Mouse (Mus musculus) heart, embryonic 16.5 days (tissue): ENCODE results near the gene Foxl1. TPM values are rescaled to one million over a fixed set of nuclear protein-coding genes. Genes with fewer than 3 reads are reported as not detected.
A peak's percentile ranks its signal among the peaks of the same experiment; 100 is the strongest.
"Not testable (repeated sequence)": the region's sequence is repeated elsewhere in the genome, so short reads cannot be mapped to it uniquely, and the experiment has no call there.

ENCODE experiments used
- ATAC-seq: fragments of 200-750 bp; cut with Nextera tagmentation; replicated peaks from 2 replicates; pipeline ENCODE4 v1.8.0; 2017; ENCODE audit warnings: moderate number of reproducible peaks; ENCODE audit not compliant: insufficient read depth, low FRiP score; ENCODE audit errors: extremely low read depth
- H3K27ac ChIP-seq: fragments of 300-500 bp; sonication (generic); 2 replicates; pipeline ENCODE4 v1.5.1; 2014; ENCODE audit warnings: mild to moderate bottlenecking, low read length, control low read depth, moderate library complexity
- H3K27me3 ChIP-seq: fragments of 300-500 bp; sonication (generic); 2 replicates; pipeline ENCODE4 v1.6.1; 2014; ENCODE audit warnings: low read length, mixed read lengths; ENCODE audit not compliant: control insufficient read depth, insufficient read depth
- H3K36me3 ChIP-seq: fragments of 300-500 bp; sonication (generic); 2 replicates; pipeline ENCODE4 v1.6.1; 2014; ENCODE audit not compliant: control insufficient read depth, insufficient read depth
- H3K4me1 ChIP-seq: fragments of 300-500 bp; sonication (generic); 2 replicates; pipeline ENCODE4 v1.6.1; 2014; ENCODE audit warnings: low read length, mixed read lengths; ENCODE audit not compliant: control insufficient read depth, insufficient read depth
- H3K4me2 ChIP-seq: fragments of 300-500 bp; sonication (generic); 2 replicates; pipeline ENCODE4 v1.6.1; 2014; ENCODE audit warnings: low read depth, mild to moderate bottlenecking, control low read depth, low read length
- H3K4me3 ChIP-seq: fragments of 300-500 bp; sonication (generic); 2 replicates; pipeline ENCODE4 v1.5.1; 2014; ENCODE audit warnings: mild to moderate bottlenecking, control low read depth, low read length
- H3K9ac ChIP-seq: fragments of 300-500 bp; sonication (generic); 2 replicates; pipeline ENCODE4 v1.6.1; 2014; ENCODE audit warnings: low read length, control low read depth
- H3K9me3 ChIP-seq: fragments of 300-500 bp; sonication (generic); replicated peaks from 2 replicates; pipeline ENCODE4 v1.6.1; 2016; ENCODE audit warnings: low read length; ENCODE audit not compliant: control insufficient read depth
- WGBS: fragments of 180-500 bp; shearing (Covaris S2); extraction: QIAGEN DNeasy Blood & Tissue Kit; methylation state at CpG from one replicate; pipeline ENCODE4 v1.1.7; 2014; 5-methylcytosine and 5-hydroxymethylcytosine counted together
- polyA plus RNA-seq: library from polyadenylated mRNA; unstranded; fragments of >200 nt; fragmentation: Nextera tagmentation; extraction: Ambion mirVana; gene quantifications from 2 replicates; pipeline ENCODE4 v1.2.1, GENCODE M21; 2015

Gene Foxl1
- polyA plus RNA-seq, 1 experiment from 2014 or later, result 0.49 TPM

- 68% methylated on average over 4 of the region's 6 CpGs for WGBS
- not testable (repeated sequence) for H3K36me3 ChIP-seq, ATAC-seq
Measured at GRCm38 (mm10) chr8:121145457-121146134, 17.9 kb downstream of the Foxl1 start.

DNA sequence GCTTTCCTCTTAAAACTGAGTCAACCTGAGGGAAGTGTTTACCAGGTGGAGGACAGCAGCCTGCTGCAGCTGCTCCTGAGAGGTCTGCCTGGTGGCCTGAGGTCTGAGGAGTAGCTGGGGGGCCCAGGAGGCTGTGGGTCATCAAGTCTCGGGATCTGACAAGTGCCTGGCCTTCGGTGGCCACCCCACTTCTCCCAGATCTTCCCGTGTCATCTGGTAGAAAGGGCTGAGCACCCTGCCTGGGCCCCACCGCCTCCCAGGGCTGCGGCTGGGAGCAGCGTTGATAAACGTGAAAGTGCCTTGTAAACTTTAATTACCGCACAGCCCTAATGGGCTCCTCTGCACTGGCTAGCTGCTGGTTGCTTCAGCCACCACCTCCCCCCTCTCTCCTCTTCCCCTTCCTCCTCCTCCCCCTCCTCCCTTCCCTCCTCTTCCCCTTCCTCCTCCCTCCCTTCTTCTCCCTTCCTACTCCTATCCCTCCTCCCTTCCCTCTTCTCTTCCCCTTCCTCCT is 20.9 kb downstream of the Foxl1 start:
- Histone ChIP-seq H3K27me3 (peaks cover 5% of the 10 kb centered on the region), H3K4me1 (peaks cover 8% of the 10 kb centered on the region), H3K9me3 (no peaks in the 10 kb centered on the region), H3K4me2 (no peak overlapping the region), H3K36me3 (no peaks in the 10 kb centered on the region), H3K9ac (no peak overlapping the region), H3K27ac (no peak overlapping the region), H3K4me3 (no peak overlapping the region)
- 21% methylated on average over 8 of the region's 8 CpGs for WGBS
- no peak for ATAC-seq

More at GRCm38 (mm10) chr8:121145457-121146134, 17.9 kb downstream of the Foxl1 start:
- not testable (repeated sequence) for H3K4me2 ChIP-seq, H3K27ac ChIP-seq, H3K4me1 ChIP-seq, H3K27me3 ChIP-seq, H3K9ac ChIP-seq, H3K9me3 ChIP-seq, H3K4me3 ChIP-seq

- H3K4me3 ChIP-seq, result no peak overlapping the region
- 20% methylated on average over 12 of the region's 12 CpGs for WGBS
- no peak overlapping the region for H3K9ac ChIP-seq
- peak; percentile 28; the same call in 1 of the 2 replicates for ATAC-seq
- 0 out of 2 replicates have a peak overlapping the region, but pooled peaks have one; percentile 7 for H3K4me2 ChIP-seq
- H3K27me3 ChIP-seq, result peaks cover 3% of the 10 kb centered on the region
- H3K9me3 ChIP-seq, result no peaks in the 10 kb centered on the region
- H3K36me3 ChIP-seq, result no peaks in the 10 kb centered on the region
- H3K27ac ChIP-seq, result no peak overlapping the region
- peaks cover 8% of the 10 kb centered on the region for H3K4me1 ChIP-seq
Measured at GRCm38 (mm10) chr8:121152394-121152793, 24.7 kb downstream of the Foxl1 start.

- no peaks in the 10 kb centered on the region for H3K9me3 ChIP-seq
- no peak overlapping the region for H3K4me3 ChIP-seq
- no peaks in the 10 kb centered on the region for H3K36me3 ChIP-seq
- H3K27ac ChIP-seq, result no peak overlapping the region
- ATAC-seq, result no peak
- no peak overlapping the region for H3K4me2 ChIP-seq
- 80% methylated on average over 7 of the region's 7 CpGs for WGBS
- peaks cover 15% of the 10 kb centered on the region for H3K4me1 ChIP-seq
- peaks cover 3% of the 10 kb centered on the region for H3K27me3 ChIP-seq
- no peak overlapping the region for H3K9ac ChIP-seq
Measured at GRCm38 (mm10) chr8:121156990-121157491, 29.3 kb downstream of the Foxl1 start.

DNA sequence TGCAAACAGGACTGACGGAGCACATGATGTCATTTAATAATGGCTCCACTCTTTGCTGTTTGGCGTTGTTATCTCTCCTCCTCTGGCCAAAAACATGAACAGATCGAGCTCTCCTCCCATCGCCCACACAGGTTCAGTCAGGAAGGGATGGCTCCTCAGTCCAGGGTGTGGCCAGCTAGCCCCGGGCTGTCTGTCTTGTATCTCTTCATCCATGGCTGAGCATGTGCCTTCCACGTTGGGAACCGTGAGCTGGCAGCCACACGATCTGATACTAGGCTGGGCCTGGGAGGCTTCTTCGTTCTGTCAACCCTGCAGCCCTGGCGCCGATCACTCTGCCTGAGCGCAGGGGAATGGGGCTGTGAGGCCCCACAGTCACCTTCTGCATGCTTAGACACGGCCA is 31.1 kb downstream of the Foxl1 start:
- Histone ChIP-seq H3K9ac (0 out of 2 replicates have a peak overlapping the region, but pooled peaks have one; percentile 14), H3K36me3 (no peaks in the 10 kb centered on the region), H3K9me3 (no peaks in the 10 kb centered on the region), H3K4me3 (no peak overlapping the region), H3K4me1 (peaks cover 10% of the 10 kb centered on the region), H3K4me2 (no peak overlapping the region), H3K27me3 (no peaks in the 10 kb centered on the region; the same call in 1 of the 2 replicates), H3K27ac (no peak overlapping the region)
- WGBS, result 43% methylated on average over 13 of the region's 13 CpGs
- no peak for ATAC-seq

GRCm38 (mm10) chr8:121161437-121161836 is 33.7 kb downstream of the Foxl1 start:
- H3K27ac ChIP-seq, result no peak overlapping the region
- H3K4me1 ChIP-seq, result peaks cover 19% of the 10 kb centered on the region
- H3K9me3 ChIP-seq, result no peaks in the 10 kb centered on the region
- no peaks in the 10 kb centered on the region; the same call in 1 of the 2 replicates for H3K27me3 ChIP-seq
- no peaks in the 10 kb centered on the region for H3K36me3 ChIP-seq
- H3K4me2 ChIP-seq, result no peak overlapping the region
- H3K9ac ChIP-seq, result no peak overlapping the region
- 84% methylated on average over 5 of the region's 5 CpGs for WGBS
- no peak for ATAC-seq
- H3K4me3 ChIP-seq, result no peak overlapping the region

DNA sequence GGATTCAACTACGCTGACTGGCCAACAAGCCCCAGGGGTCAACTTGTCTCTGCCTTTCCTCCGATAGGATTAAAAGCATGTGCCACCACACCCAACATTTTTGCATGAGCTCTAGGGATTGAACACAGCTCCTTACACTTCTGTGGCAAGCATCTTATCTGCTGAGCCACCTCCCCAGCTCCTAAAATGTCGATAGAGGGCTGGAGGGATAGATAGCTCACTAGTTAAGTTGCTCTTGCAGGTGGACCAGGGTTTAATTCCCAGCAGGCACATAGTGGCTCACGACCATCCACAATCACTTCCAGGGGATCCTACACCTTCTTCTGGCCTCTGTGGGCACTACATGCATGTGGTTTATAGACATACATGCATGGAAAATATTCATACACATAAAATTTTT is 34.7 kb downstream of the Foxl1 start:
- Histone ChIP-seq H3K27ac (no peak overlapping the region), H3K4me2 (no peak overlapping the region), H3K27me3 (no peaks in the 10 kb centered on the region; the same call in 1 of the 2 replicates), H3K9ac (no peak overlapping the region), H3K36me3 (no peaks in the 10 kb centered on the region), H3K4me3 (no peak overlapping the region), H3K9me3 (no peaks in the 10 kb centered on the region), H3K4me1 (peaks cover 19% of the 10 kb centered on the region)
- no peak for ATAC-seq
- 61% methylated on average over 4 of the region's 4 CpGs for WGBS

GRCm38 (mm10) chr8:121162906-121163695 is 35.4 kb downstream of the Foxl1 start:
- peaks cover 17% of the 10 kb centered on the region for H3K4me1 ChIP-seq
- H3K4me3 ChIP-seq, result no peak overlapping the region
- ATAC-seq, result 0 out of 2 replicates have a peak, but pooled peaks have one; percentile 34
- H3K4me2 ChIP-seq, result no peak overlapping the region
- no peak overlapping the region for H3K9ac ChIP-seq
- WGBS, result 54% methylated on average over 11 of the region's 11 CpGs
- no peaks in the 10 kb centered on the region for H3K27me3 ChIP-seq
- no peaks in the 10 kb centered on the region for H3K9me3 ChIP-seq
- H3K27ac ChIP-seq, result no peak overlapping the region
- no peaks in the 10 kb centered on the region for H3K36me3 ChIP-seq
